Mouse (Mus musculus): ENCODE results near the gene Limch1. TPM values are rescaled to one million over a fixed set of nuclear protein-coding genes. Genes with fewer than 3 reads are reported as not detected.

Gene Limch1
- total RNA-seq, 2 experiments from 2014 or later: not detected

DNA sequence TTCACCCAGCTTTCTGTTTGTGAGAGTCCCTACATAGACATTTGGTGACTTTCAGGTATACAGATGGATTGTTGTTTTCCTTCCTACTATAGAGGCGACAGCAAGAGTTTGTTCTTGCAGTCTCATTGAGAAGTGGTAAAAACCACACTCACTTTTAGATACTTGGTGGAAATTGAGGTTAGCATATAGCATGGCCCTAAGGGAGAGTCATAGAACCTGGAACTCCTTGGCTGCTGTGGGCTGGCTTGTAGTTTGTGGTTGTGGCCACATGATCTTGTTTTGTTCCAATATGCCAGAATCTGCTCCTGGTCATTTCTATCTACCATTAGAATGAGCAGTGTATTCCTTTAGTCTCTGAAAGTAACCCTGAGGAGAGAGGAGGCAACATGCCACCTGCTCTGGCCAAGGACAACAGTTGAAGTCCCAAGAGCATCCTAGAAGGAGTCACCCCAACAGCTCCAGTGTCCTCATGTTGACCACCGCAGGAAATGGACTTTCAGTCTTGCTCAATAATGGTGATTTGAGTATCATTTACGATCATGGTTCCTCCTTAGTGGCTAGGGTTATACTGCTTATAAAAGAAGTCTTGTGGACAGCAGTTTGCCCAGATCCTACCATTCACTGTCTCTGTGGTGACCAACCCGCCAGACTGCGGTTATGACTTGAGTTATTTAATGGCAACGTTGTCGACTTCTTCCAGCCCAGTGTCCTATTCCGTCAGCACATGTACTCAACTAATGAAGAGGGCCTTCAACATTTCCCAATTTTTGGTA is 71.7 kb downstream of the Limch1 start:
- ATAC-seq (replicated peaks; ENCODE audit: low FRiP score, poor library complexity, severe bottlenecking): no peak

DNA sequence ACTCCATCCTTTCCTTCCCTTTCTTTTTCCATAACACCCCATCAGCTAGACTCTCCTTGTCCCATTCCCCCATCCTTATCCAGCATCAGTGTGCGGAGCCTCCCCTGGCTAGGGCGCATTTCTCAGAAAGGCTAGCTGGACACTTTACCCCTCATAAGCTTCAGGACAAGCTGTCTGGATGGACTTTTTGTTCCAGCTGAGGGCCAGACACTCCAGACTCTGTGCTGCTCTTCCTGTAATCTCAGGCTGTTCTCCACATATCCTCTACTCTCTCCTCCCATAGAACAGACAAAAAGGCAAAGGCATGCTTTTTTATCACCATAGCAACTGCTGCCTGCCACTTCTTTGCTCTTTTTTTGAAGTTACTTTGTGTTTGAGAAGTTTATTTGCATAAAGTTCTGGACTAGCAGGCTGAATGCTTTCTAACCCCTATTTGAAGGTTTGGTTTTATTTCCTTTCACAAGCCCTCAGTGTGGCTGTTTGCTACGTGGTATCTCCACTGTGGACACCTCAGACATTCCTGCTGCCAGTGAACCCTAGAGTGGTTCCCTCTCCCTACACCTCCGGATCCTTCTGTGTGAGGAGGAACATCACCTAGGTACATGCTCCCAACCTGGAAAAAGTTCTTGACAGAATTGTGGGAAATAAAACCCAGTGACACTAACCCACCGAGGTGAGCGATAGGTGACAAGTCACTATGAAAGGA is 77.0 kb downstream of the Limch1 start:
- no peak for ATAC-seq (replicated peaks; ENCODE audit: low FRiP score, poor library complexity, severe bottlenecking)

- ATAC-seq (replicated peaks; ENCODE audit: low FRiP score, poor library complexity, severe bottlenecking): no peak
These were observed 80.0 kb downstream of the Limch1 start for GRCm38 (mm10) chr5:66825586-66825985.

DNA sequence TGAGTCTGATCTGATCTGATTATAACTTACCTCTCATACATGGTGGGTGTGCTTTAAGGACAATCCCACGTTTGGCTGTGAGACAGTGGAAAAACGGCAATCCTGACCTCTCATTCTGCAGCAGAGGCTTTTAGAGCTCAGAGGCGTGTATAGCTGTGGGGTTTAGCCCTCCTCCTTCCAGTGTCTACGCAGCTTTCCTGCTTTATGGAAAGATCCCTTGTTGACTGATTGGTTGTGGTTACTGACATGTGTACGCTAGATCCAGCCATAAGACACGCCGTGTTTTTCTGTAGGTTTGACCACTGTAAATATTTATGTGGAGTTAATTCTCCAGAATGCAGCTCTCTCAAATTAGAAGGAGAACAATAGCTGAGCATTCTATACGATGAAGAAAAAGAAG is 81.2 kb downstream of the Limch1 start:
- no peak for ATAC-seq (replicated peaks; ENCODE audit: low FRiP score, poor library complexity, severe bottlenecking)

DNA sequence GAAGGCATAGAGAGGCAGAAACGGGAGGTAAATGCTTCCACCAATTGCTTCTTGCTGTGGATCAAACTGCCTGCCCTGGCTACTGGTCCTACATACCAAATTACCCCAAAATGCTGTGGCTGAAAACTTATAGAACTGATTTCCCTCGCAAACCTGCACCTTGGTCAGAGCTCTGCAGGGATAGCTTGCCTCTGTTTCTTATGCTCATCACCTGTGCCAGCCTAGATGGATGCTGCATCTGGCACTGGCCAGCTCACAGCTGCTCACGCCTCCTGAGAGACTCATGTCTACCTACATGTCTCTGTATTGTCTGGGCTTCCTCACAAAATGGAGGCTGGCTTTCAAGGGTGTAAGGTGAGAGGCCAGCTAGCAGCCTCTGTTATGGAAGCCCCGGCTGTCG is 83.9 kb downstream of the Limch1 start:
- no peak for ATAC-seq (replicated peaks; ENCODE audit: low FRiP score, poor library complexity, severe bottlenecking)

DNA sequence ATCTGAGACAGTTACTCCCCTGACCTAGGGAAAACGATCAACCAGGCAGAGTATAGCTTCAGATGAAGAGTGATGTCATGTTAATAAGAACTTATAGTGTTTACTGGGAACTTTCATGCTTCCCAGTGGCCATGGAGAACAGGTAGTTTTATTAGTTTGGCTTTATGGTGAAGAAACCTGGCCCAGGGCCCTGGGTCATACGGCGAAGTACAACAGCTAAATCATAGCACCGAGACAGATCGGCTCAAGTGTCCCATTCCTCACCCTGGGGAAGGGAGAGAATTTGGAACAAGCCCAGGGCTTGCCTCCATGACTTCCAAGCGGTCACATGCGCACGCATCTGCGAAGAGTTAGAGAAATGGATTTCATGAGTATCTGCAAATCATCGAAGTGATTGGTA is 84.6 kb downstream of the Limch1 start:
- ATAC-seq (replicated peaks; ENCODE audit: low FRiP score, poor library complexity, severe bottlenecking): no peak

GRCm38 (mm10) chr5:66834756-66835155 is 89.1 kb downstream of the Limch1 start:
- no peak for ATAC-seq (replicated peaks; ENCODE audit: low FRiP score, poor library complexity, severe bottlenecking)

DNA sequence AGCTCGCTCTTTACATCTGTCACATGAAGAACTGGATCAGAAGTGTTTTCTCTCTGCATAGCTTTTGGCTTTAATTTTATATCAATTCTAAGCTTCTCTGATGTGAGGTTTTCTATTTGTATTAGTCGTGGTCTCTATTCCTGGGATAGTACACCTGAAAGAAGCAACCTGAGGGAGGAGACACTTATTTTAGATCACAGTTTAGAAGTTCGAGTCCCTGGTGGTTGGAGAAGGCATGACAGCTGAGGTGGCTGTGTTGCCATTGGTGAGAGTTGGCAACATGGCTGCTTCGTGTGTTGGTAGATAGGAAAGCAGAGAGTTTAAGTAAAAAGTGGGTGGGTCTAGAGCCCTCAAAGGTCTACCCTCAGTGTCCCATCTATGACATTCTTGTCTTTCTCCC is 91.3 kb downstream of the Limch1 start:
- no peak for ATAC-seq (replicated peaks; ENCODE audit: low FRiP score, poor library complexity, severe bottlenecking)

DNA sequence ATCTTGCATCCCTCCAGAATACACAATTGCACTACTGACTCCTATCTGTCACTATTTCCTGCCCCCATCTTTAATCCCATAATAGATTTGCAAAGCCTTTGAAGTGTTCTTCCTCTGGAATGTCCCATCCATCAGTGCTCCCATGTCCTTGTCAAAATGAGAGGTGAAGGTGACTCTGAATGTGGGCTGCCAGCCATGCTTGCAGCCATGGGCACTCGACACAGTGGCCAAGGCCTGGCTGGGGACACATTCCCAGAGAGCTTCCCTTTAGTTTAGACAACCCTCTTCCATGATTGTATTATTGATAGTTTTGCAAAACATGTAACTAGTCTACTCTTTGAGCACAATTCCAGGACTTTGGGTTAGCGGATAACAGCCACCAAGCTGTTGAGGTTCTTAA is 96.3 kb downstream of the Limch1 start:
- ATAC-seq (replicated peaks; ENCODE audit: low FRiP score, poor library complexity, severe bottlenecking): no peak

DNA sequence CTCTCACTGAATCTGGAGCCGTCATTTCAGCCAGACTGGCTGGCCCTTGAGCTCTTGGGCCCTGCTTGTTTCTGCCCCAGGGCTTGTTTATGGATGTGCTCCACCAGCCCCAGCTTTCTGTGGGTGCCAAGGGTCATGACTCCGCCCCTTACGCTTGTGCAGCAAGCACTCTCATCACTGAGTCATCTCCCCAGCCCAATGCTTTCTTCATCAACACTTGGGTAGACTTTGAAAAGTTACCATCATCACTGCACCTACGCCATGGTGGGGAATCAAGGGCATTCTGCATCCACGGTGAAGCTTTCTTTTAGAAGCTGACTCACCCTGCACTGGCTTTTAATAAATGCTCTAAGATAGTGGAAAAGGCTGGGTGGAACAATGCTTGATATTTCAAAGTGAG is 97.1 kb downstream of the Limch1 start:
- ATAC-seq (replicated peaks; ENCODE audit: low FRiP score, poor library complexity, severe bottlenecking): no peak

GRCm38 (mm10) chr5:66848136-66848535 is 102.5 kb downstream of the Limch1 start:
- ATAC-seq (replicated peaks; ENCODE audit: low FRiP score, poor library complexity, severe bottlenecking): no peak

- no peak for ATAC-seq (replicated peaks; ENCODE audit: low FRiP score, poor library complexity, severe bottlenecking)
These were observed 103.5 kb downstream of the Limch1 start for GRCm38 (mm10) chr5:66849148-66849547.

GRCm38 (mm10) chr5:66850721-66851251 is 105.2 kb downstream of the Limch1 start:
- no peak for ATAC-seq (replicated peaks; ENCODE audit: low FRiP score, poor library complexity, severe bottlenecking)

DNA sequence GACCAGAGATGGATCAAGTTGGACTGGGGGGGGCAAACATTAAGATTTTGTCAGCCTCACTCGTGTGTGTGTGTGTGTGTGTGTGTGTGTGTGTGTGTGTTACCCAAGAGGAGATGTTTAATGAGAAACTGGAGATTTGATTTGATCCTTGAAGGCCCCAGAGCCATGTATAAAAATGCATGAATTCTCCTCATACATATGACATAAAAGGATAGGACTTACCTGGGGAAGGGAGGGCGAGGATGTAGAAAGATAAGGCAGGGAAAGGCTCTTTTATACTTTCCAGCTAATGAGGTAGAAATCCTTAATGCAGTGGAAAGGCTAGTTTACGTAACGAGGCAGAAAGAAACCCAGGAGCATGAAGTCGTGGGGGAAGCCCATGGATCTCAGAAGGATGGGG is 106.1 kb downstream of the Limch1 start:
- ATAC-seq (replicated peaks; ENCODE audit: low FRiP score, poor library complexity, severe bottlenecking): no peak

DNA sequence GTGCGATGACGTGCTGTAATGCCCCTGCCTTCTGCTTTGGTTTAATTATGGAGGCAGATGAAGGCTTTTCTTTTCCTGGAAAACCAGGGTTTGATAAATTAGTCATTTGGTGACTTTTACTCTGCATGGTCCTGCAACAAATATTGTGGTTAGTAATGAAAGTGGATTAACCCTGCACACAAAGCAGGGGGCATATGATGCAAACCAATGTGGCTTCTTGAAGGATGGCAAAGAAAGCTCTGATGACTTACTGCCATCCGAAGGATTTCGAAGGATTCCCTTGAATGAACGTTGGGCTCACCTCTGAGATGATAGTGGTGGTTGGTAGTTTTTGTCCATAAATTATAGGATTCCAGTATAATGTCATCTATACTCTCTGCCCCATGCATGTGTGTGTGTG is 108.6 kb downstream of the Limch1 start:
- no peak for ATAC-seq (replicated peaks; ENCODE audit: low FRiP score, poor library complexity, severe bottlenecking)

DNA sequence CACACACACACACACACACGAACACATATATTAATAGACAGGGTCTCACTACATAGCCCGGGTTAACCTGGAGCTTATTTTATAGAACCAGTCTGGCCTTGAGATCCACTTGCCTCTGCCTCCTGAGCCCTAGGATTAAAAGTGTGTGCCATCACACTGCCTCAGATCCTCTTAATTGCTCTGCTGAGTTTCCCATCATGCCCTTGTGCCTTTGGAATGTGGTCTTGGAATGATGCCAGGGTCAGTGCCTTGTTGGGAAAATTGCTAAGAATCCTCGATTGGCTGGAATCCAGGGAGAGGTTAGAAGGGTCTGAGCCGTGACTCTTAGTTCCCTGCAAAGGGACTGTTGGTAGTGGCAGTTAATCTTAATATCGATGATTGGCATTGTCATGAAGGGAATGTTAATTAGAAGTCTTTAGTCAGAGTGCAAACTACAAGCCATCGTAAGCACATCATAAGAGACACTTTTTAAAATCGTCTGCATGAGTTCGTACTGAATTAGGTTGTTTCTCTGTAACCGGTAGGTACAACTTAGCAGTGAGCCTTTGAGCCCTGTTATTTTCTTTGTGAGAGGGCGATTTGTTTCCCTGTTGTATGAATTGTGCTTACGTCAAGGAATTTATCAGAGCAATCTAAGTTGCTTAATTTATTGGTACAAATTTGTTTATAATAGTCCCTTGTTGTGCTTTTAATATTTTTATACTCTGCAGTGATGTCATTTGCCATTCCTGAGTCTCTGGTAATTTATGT is 109.9 kb downstream of the Limch1 start:
- ATAC-seq (replicated peaks; ENCODE audit: low FRiP score, poor library complexity, severe bottlenecking): no peak

DNA sequence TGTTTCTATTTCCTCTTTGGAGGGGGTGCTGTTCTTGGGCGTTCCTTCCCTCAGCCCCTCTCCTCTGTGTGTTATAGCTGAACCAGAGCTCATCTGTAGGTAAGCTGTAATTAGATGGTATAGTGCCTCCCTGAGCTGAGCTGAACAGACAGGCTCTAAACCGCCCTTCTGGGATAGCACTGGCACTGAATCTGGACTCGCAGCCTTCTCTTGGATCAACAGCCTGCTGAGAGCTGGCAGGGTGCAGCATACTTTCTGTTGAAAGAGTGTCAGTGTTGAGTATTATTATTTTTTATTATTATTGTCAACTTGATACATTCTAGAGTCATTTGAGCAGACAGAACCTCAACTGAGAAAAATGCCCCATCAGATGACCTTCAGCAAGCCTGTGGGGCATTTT is 113.9 kb downstream of the Limch1 start:
- ATAC-seq (replicated peaks; ENCODE audit: low FRiP score, poor library complexity, severe bottlenecking): no peak

DNA sequence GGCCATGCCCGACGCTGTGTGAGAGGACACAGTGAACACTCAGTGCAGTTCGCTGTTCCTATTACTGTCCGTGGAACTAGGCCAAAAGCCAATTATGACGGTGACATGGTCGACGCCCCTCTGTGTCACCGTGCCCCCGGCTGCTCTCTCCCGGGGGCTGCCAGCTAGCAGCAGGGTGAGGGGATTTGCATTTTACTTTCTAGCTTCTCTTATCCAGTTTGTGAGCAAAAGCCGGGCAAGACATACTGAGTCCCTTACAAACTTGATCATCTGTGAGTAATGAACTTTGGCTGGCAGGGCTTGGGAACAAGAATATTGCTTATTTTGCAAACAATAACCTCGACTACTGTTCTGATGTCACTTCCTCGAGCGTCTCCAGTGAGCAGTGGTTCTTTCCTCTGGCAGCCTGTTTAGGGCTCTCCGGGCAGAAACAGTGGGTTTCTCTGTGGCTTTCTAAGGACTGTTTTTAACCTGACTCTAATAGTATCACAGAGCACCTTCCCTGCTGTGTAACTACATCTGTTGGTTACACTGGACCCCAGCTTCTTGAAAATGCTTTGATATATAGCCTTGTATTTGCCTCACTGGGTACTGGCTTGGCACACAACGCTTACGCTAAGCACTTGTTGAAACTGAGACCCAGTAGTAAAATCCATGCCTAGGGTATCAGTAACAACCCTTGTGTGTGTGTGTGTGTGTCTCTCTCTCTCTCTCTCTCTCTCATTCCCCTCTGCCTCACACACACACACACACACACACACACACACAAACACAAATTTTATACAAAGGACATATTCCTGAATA is 115.8 kb downstream of the Limch1 start:
- no peak for ATAC-seq (replicated peaks; ENCODE audit: low FRiP score, poor library complexity, severe bottlenecking)

DNA sequence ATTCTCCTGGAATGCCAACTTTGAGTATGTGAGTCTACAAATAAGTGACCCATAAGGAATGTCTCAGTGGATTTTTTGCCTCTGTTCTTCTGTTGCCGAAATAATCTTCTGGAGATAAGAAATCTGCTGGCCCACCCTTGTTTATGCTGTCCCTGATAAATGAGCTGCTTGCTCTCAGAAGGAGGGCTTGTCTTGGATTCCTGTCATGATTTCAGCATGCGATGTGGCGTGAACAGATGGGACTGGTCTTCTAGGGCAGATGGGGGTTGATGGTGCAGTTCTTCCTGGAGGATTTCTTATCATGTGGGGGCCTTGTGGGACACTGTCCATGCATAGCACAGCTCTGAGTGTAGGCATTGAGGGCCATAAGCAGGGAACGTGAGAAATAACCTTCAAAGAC is 116.5 kb downstream of the Limch1 start:
- ATAC-seq (replicated peaks; ENCODE audit: low FRiP score, poor library complexity, severe bottlenecking): no peak

DNA sequence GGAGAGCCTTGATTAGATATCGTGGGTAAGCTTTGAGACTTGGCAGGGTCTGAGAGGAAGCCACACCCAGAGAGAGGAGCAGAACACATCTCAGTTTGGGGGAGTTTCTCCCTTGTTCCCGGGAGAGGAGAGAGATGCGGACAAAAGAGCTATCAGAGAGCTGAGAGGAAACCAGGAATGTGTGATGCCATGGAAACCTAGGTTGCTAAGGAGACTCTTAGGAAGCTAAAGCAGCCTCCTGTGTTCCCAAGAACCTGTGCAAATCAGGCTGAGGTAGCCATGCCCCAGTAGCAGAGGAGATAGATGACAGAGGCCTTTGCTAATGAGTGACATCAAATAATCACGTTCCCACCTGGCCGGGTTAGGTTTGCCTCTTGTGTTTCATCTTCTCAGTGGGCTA is 119.6 kb downstream of the Limch1 start:
- no peak for ATAC-seq (replicated peaks; ENCODE audit: low FRiP score, poor library complexity, severe bottlenecking)

Data from erythroid progenitor cell, adult 5-6 weeks (primary cell).